Mouse (Mus musculus): ENCODE results near the gene Runx1.

GRCm38 (mm10) chr16:92847762-92848300 lies 21.9 kb upstream of the Runx1 start:
- TF ChIP-seq CTCF (conservative IDR thresholded peaks at IDR 0.05; ENCODE audit: insufficient read depth, insufficient read length, low read depth, low read length) (no peak), POLR2A (IDR thresholded peaks at IDR 0.05; ENCODE audit: low read depth, low read length) (no peak)

Data from kidney, adult 2 months (tissue).